Mouse (Mus musculus): ENCODE measurements around the gene Ubash3a. TPM values are rescaled to one million over a fixed set of nuclear protein-coding genes. Genes with fewer than 3 reads are reported as not detected.
A peak's percentile ranks its signal among the peaks of the same experiment; 100 is the strongest.

The Ubash3a gene
- polyA plus RNA-seq, 1 experiment from 2014 or later: not detected

- Histone ChIP-seq H3K27ac (ENCODE audit: low read depth, low read length) (no peak overlapping the region), H3K4me3 (ENCODE audit: low read depth, low read length) (no peak overlapping the region), H3K4me1 (ENCODE audit: control insufficient read depth, insufficient read depth, low read length) (no peaks in the 10 kb centered on the region; the same call in 1 of the 2 replicates), H3K9me3 (replicated peaks; ENCODE audit: control insufficient read depth, low read length) (no peaks in the 10 kb centered on the region), H3K27me3 (replicated peaks; ENCODE audit: control insufficient read depth, insufficient read depth, low read length) (no peaks in the 10 kb centered on the region), H3K4me2 (ENCODE audit: low read length) (no peak overlapping the region), H3K9ac (ENCODE audit: low read length) (no peak overlapping the region), H3K36me3 (ENCODE audit: control insufficient read depth, insufficient read depth, low read length) (no peaks in the 10 kb centered on the region)
- DNase-seq (ENCODE audit: low spot score) (no peak), ATAC-seq (no peak)
- WGBS: 58% methylated on average over 5 of the region's 5 CpGs
These were observed 46.3 kb downstream of the Ubash3a start for GRCm38 (mm10) chr17:31253951-31254350.

DNA sequence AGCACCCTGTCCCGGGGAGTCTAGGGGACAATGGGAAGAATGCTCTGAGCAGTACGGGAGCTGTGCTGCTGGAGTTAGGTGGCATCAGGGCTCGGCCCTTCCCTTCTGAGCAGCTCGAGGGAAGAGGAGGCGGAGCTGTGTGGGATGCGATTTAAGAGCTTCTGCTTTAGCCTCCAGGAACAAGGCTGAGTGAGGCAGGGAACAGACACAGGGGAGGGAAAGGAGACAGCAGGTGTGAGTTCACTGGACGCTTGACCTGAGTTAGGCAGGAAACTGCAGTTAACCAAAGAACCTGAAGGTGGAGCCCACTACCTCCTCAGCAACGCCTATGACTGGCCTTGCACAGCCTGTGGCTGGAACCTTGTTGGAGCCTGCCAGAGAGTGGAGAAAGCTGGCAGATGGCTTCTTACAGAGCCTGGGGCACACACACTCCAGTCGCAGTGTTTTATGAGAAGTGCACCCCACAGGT is 46.8 kb downstream of the Ubash3a start:
- H3K27me3 ChIP-seq (replicated peaks; ENCODE audit: control insufficient read depth, insufficient read depth, low read length): no peaks in the 10 kb centered on the region
- no peak overlapping the region for H3K4me3 ChIP-seq (ENCODE audit: low read depth, low read length)
- H3K9me3 ChIP-seq (replicated peaks; ENCODE audit: control insufficient read depth, low read length): no peaks in the 10 kb centered on the region
- no peak overlapping the region for H3K27ac ChIP-seq (ENCODE audit: low read depth, low read length)
- DNase-seq (ENCODE audit: low spot score) (peak; percentile 88), ATAC-seq (peak; percentile 91)
- no peaks in the 10 kb centered on the region for H3K36me3 ChIP-seq (ENCODE audit: control insufficient read depth, insufficient read depth, low read length)
- H3K4me1 ChIP-seq (ENCODE audit: control insufficient read depth, insufficient read depth, low read length): no peaks in the 10 kb centered on the region; the same call in 1 of the 2 replicates
- H3K9ac ChIP-seq (ENCODE audit: low read length): no peak overlapping the region
- 9% methylated on average over 9 of the region's 9 CpGs for WGBS
- no peak overlapping the region for H3K4me2 ChIP-seq (ENCODE audit: low read length)

DNA sequence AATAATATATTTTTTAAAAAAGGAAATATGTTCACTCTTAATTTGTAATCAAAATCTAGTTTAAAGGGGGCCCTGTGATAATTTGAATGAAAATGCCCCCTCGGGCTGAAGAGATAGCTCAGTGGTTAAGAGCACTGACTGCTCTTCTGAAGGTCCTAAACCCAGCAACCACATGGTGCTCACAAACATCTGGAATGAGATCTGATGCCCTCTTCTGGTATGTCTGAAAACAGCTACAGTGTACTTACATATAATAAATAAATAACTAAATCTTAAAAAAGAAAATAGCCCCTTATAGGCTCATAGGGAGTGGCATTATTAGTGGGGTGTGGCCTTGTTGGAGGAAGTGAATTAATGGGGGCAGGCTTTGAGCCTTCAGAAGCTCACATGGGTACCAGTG is 49.5 kb downstream of the Ubash3a start:
- Histone ChIP-seq H3K27ac (ENCODE audit: low read depth, low read length) (no peak overlapping the region), H3K9ac (ENCODE audit: low read length) (no peak overlapping the region), H3K4me1 (ENCODE audit: control insufficient read depth, insufficient read depth, low read length) (no peaks in the 10 kb centered on the region; the same call in 1 of the 2 replicates), H3K9me3 (replicated peaks; ENCODE audit: control insufficient read depth, low read length) (no peaks in the 10 kb centered on the region), H3K4me2 (ENCODE audit: low read length) (no peak overlapping the region), H3K27me3 (replicated peaks; ENCODE audit: control insufficient read depth, insufficient read depth, low read length) (no peaks in the 10 kb centered on the region), H3K36me3 (ENCODE audit: control insufficient read depth, insufficient read depth, low read length) (no peaks in the 10 kb centered on the region), H3K4me3 (ENCODE audit: low read depth, low read length) (no peak overlapping the region)
- no peak for DNase-seq (ENCODE audit: low spot score)
- WGBS: 90% methylated on average over 1 of the region's 1 CpGs
- no peak for ATAC-seq

DNA sequence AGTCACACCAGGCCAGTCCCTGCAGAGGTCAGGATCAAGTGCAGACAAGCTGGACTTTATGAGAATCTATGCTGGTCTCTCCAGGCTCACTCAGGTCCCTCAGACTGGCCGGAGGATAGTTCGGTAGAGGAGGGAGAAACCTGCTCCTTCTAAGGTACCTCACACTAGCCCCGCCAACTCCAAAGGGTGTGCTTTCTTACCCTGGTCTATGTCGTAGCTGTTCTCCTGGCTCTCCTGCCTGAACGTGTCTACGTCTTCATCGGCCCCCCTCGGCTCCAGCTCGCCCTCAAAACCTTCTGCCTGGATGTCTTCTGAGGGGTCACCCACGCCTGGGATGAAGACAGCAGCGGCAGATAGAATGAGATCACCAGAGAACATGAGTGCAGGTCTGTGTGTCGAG is 50.2 kb downstream of the Ubash3a start:
- H3K9ac ChIP-seq (ENCODE audit: low read length): no peak overlapping the region
- H3K36me3 ChIP-seq (ENCODE audit: control insufficient read depth, insufficient read depth, low read length): no peaks in the 10 kb centered on the region
- no peaks in the 10 kb centered on the region for H3K27me3 ChIP-seq (replicated peaks; ENCODE audit: control insufficient read depth, insufficient read depth, low read length)
- H3K4me2 ChIP-seq (ENCODE audit: low read length): no peak overlapping the region
- ATAC-seq (no peak), DNase-seq (ENCODE audit: low spot score) (no peak)
- H3K9me3 ChIP-seq (replicated peaks; ENCODE audit: control insufficient read depth, low read length): no peaks in the 10 kb centered on the region
- H3K27ac ChIP-seq (ENCODE audit: low read depth, low read length): no peak overlapping the region
- no peaks in the 10 kb centered on the region; the same call in 1 of the 2 replicates for H3K4me1 ChIP-seq (ENCODE audit: control insufficient read depth, insufficient read depth, low read length)
- no peak overlapping the region for H3K4me3 ChIP-seq (ENCODE audit: low read depth, low read length)
- 89% methylated on average over 12 of the region's 12 CpGs for WGBS

- DNase-seq (ENCODE audit: low spot score): no peak
- H3K4me3 ChIP-seq (ENCODE audit: low read depth, low read length): no peak overlapping the region
- H3K4me1 ChIP-seq (ENCODE audit: control insufficient read depth, insufficient read depth, low read length): no peaks in the 10 kb centered on the region; the same call in 1 of the 2 replicates
- H3K27ac ChIP-seq (ENCODE audit: low read depth, low read length): no peak overlapping the region
- H3K36me3 ChIP-seq (ENCODE audit: control insufficient read depth, insufficient read depth, low read length): no peaks in the 10 kb centered on the region
- WGBS: 92% methylated on average over 9 of the region's 9 CpGs
- H3K27me3 ChIP-seq (replicated peaks; ENCODE audit: control insufficient read depth, insufficient read depth, low read length): no peaks in the 10 kb centered on the region
- no peak overlapping the region for H3K9ac ChIP-seq (ENCODE audit: low read length)
- H3K4me2 ChIP-seq (ENCODE audit: low read length): no peak overlapping the region
- ATAC-seq: no peak
- H3K9me3 ChIP-seq (replicated peaks; ENCODE audit: control insufficient read depth, low read length): no peaks in the 10 kb centered on the region
These were observed 50.7 kb downstream of the Ubash3a start for GRCm38 (mm10) chr17:31258310-31258865.

GRCm38 (mm10) chr17:31259145-31259544 is 51.5 kb downstream of the Ubash3a start:
- 87% methylated on average over 4 of the region's 4 CpGs for WGBS
- ATAC-seq (no peak), DNase-seq (ENCODE audit: low spot score) (no peak)
- H3K4me1 ChIP-seq (ENCODE audit: control insufficient read depth, insufficient read depth, low read length): no peaks in the 10 kb centered on the region; the same call in 1 of the 2 replicates
- no peak overlapping the region for H3K9ac ChIP-seq (ENCODE audit: low read length)
- H3K27ac ChIP-seq (ENCODE audit: low read depth, low read length): no peak overlapping the region
- no peak overlapping the region for H3K4me2 ChIP-seq (ENCODE audit: low read length)
- no peaks in the 10 kb centered on the region for H3K36me3 ChIP-seq (ENCODE audit: control insufficient read depth, insufficient read depth, low read length)
- H3K9me3 ChIP-seq (replicated peaks; ENCODE audit: control insufficient read depth, low read length): no peaks in the 10 kb centered on the region
- H3K4me3 ChIP-seq (ENCODE audit: low read depth, low read length): no peak overlapping the region
- H3K27me3 ChIP-seq (replicated peaks; ENCODE audit: control insufficient read depth, insufficient read depth, low read length): no peaks in the 10 kb centered on the region

- Histone ChIP-seq H3K9me3 (replicated peaks; ENCODE audit: control insufficient read depth, low read length) (no peaks in the 10 kb centered on the region), H3K27me3 (replicated peaks; ENCODE audit: control insufficient read depth, insufficient read depth, low read length) (no peaks in the 10 kb centered on the region), H3K27ac (ENCODE audit: low read depth, low read length) (no peak overlapping the region), H3K9ac (ENCODE audit: low read length) (no peak overlapping the region), H3K4me1 (ENCODE audit: control insufficient read depth, insufficient read depth, low read length) (no peaks in the 10 kb centered on the region; the same call in 1 of the 2 replicates), H3K4me3 (ENCODE audit: low read depth, low read length) (no peak overlapping the region), H3K4me2 (ENCODE audit: low read length) (no peak overlapping the region), H3K36me3 (ENCODE audit: control insufficient read depth, insufficient read depth, low read length) (no peaks in the 10 kb centered on the region)
- WGBS: 73% methylated on average over 4 of the region's 4 CpGs
- DNase-seq (ENCODE audit: low spot score) (no peak), ATAC-seq (no peak)
These were observed 52.2 kb downstream of the Ubash3a start for GRCm38 (mm10) chr17:31259825-31260224.

DNA sequence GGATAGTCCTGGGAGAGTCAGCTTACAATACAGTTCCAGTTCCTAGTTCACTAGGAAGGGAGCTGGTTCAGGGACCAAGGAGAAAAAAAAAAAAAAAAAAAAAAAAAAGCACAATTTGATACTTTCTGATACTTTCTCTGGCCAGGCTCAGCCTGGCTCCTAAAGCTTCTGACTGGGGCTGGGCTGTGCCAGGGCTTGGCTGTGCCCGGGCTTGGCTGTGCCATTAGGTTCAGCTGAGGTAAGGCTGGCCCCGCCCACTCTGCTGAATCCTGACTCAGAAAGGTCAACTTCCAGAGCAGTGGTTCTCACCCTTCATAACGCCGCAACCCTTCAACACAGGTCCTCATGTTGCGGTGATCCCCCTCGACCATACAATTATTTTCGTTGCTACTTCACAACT is 52.8 kb downstream of the Ubash3a start:
- Histone ChIP-seq H3K36me3 (ENCODE audit: control insufficient read depth, insufficient read depth, low read length) (no peaks in the 10 kb centered on the region), H3K9ac (ENCODE audit: low read length) (no peak overlapping the region), H3K4me3 (ENCODE audit: low read depth, low read length) (no peak overlapping the region), H3K27ac (ENCODE audit: low read depth, low read length) (no peak overlapping the region), H3K4me1 (ENCODE audit: control insufficient read depth, insufficient read depth, low read length) (no peaks in the 10 kb centered on the region), H3K9me3 (replicated peaks; ENCODE audit: control insufficient read depth, low read length) (no peaks in the 10 kb centered on the region), H3K27me3 (replicated peaks; ENCODE audit: control insufficient read depth, insufficient read depth, low read length) (no peaks in the 10 kb centered on the region), H3K4me2 (ENCODE audit: low read length) (no peak overlapping the region)
- DNase-seq (ENCODE audit: low spot score): no peak
- WGBS: 89% methylated on average over 7 of the region's 7 CpGs
- no peak for ATAC-seq

GRCm38 (mm10) chr17:31261352-31261751 is 53.7 kb downstream of the Ubash3a start:
- H3K27me3 ChIP-seq (replicated peaks; ENCODE audit: control insufficient read depth, insufficient read depth, low read length): no peaks in the 10 kb centered on the region
- H3K4me2 ChIP-seq (ENCODE audit: low read length): no peak overlapping the region
- H3K4me1 ChIP-seq (ENCODE audit: control insufficient read depth, insufficient read depth, low read length): no peaks in the 10 kb centered on the region
- 83% methylated on average over 6 of the region's 6 CpGs for WGBS
- DNase-seq (ENCODE audit: low spot score) (no peak), ATAC-seq (no peak)
- no peak overlapping the region for H3K4me3 ChIP-seq (ENCODE audit: low read depth, low read length)
- no peak overlapping the region for H3K9ac ChIP-seq (ENCODE audit: low read length)
- H3K9me3 ChIP-seq (replicated peaks; ENCODE audit: control insufficient read depth, low read length): no peaks in the 10 kb centered on the region
- no peaks in the 10 kb centered on the region for H3K36me3 ChIP-seq (ENCODE audit: control insufficient read depth, insufficient read depth, low read length)
- H3K27ac ChIP-seq (ENCODE audit: low read depth, low read length): no peak overlapping the region

All from forebrain, embryonic 14.5 days (tissue).